Mouse (Mus musculus): ENCODE measurements around the gene Tmcc1. TPM values are rescaled to one million over a fixed set of nuclear protein-coding genes. Genes with fewer than 3 reads are reported as not detected.

Gene Tmcc1
- total and polyA plus RNA-seq, 3 experiments: 9.1 to 30.6 TPM; not detected in 1

DNA sequence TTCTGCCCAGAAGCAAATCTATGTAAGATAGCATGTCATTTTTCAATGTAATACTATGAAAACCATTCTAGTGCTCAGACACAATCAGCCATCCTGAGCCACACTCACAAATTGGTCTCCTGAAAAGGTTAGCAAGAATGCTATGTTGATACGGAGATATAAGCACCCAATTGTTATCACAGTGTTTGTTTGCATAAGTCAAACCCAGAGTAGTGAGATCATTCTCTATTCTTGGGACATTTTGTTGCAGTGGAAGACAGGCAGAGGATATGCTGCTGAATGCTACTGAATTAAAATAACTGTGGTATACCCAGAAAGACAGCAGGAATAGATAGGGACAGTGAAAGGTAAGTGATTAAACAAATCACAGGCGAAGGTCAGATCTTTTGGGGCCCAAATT lies 149.2 kb downstream of the Tmcc1 start:
- Histone ChIP-seq H3K27ac (ENCODE audit: control insufficient read depth, low read depth, low read length) (no peak overlapping the region), H3K36me3 (ENCODE audit: control insufficient read depth in 1 of 2, insufficient read depth in 2 of 2, low read length in 2 of 2) (peaks cover 0 to 18% of the 10 kb centered on the region in 2 experiments; a peak in 2 of 4 replicates), H3K79me2 (ENCODE audit: control insufficient read depth, insufficient read depth, low read length, poor library complexity) (no peaks in the 10 kb centered on the region), H3K9me3 (replicated peaks; ENCODE audit: insufficient read depth, low read length) (no peaks in the 10 kb centered on the region), H3K9ac (ENCODE audit: control insufficient read depth, low read depth, low read length, poor library complexity, severe bottlenecking) (no peak overlapping the region), H3K27me3 (ENCODE audit: control insufficient read depth in 1 of 2, insufficient read depth in 2 of 2, low read length in 2 of 2) (no peaks in the 10 kb centered on the region), H3K4me1 (ENCODE audit: control insufficient read depth in 1 of 2, insufficient read depth in 2 of 2, low read length in 2 of 2) (peaks cover 1 to 13% of the 10 kb centered on the region in 2 experiments), H3K4me3 (ENCODE audit: control insufficient read depth in 1 of 2, insufficient read depth in 1 of 2, low read depth in 2 of 2, low read length in 2 of 2) (no peak overlapping the region)
- no peak for DNase-seq (ENCODE audit: low read depth, low spot score)
- TF ChIP-seq ZNF384 (IDR thresholded peaks at IDR 0.05; ENCODE audit: low read depth, low read length): no peak
- TF ChIP-seq BHLHE40 (IDR thresholded peaks at IDR 0.05; ENCODE audit: borderline replicate concordance, low read depth, low read length): no peak
- TF ChIP-seq NELFE (IDR thresholded peaks at IDR 0.05; ENCODE audit: low read depth, low read length): no peak
- TF ChIP-seq CTCF (IDR thresholded peaks at IDR 0.05 in 2 of 3, conservative IDR thresholded peaks at IDR 0.05 in 1 of 3; ENCODE audit: control insufficient read depth in 1 of 3, insufficient read depth in 1 of 3, low read depth in 2 of 3, low read length in 3 of 3, poor library complexity in 1 of 3, severe bottlenecking in 1 of 3): no peak
- TF ChIP-seq E2F4 (IDR thresholded peaks at IDR 0.05; ENCODE audit: borderline replicate concordance, low read depth, low read length): no peak
- TF ChIP-seq ETS1 (IDR thresholded peaks at IDR 0.05; ENCODE audit: low read depth, low read length): no peak
- no peak for TF ChIP-seq UBTF (IDR thresholded peaks at IDR 0.05; ENCODE audit: borderline replicate concordance, insufficient read depth, low read depth, low read length)
- no peak for TF ChIP-seq POLR2AphosphoS5 (IDR thresholded peaks at IDR 0.05; ENCODE audit: borderline replicate concordance, low read depth, low read length)
- TF ChIP-seq MAZ (IDR thresholded peaks at IDR 0.05; ENCODE audit: low read depth, low read length): no peak

DNA sequence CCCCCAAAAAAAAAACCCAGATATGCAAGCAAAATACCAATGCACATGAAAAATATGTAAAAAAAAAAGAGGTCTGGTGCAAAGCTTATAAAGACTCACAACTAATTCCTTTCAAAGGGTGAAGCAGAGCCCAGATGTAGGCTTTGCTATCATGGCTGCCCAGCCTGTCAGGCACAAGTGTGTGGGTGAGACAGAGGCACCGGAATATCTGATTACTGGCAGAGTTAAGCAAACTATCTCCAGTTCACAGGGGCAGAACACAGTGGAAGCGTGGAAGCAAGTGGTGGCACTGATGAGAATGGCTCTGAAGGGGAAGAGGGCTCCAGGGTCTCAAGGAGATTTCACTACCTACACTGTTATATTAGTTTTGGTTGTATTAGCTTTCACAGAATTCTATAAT lies 155.1 kb downstream of the Tmcc1 start:
- H3K4me1 ChIP-seq (ENCODE audit: control insufficient read depth in 1 of 2, insufficient read depth in 2 of 2, low read length in 2 of 2): peaks cover 23 to 28% of the 10 kb centered on the region in 2 experiments
- no peaks in the 10 kb centered on the region for H3K79me2 ChIP-seq (ENCODE audit: control insufficient read depth, insufficient read depth, low read length, poor library complexity)
- H3K27ac ChIP-seq (ENCODE audit: control insufficient read depth, low read depth, low read length): peak overlapping the region; percentile 21; the same call in 1 of the 2 replicates
- DNase-seq (ENCODE audit: low read depth, low spot score): peak; percentile 80
- H3K9ac ChIP-seq (ENCODE audit: control insufficient read depth, low read depth, low read length, poor library complexity, severe bottlenecking): no peak overlapping the region
- no peak overlapping the region for H3K4me3 ChIP-seq (ENCODE audit: control insufficient read depth in 1 of 2, insufficient read depth in 1 of 2, low read depth in 2 of 2, low read length in 2 of 2)
- H3K9me3 ChIP-seq (replicated peaks; ENCODE audit: insufficient read depth, low read length): no peaks in the 10 kb centered on the region
- peaks cover 0 to 27% of the 10 kb centered on the region in 2 experiments; a peak in 2 of 4 replicates for H3K36me3 ChIP-seq (ENCODE audit: control insufficient read depth in 1 of 2, insufficient read depth in 2 of 2, low read length in 2 of 2)
- H3K27me3 ChIP-seq (ENCODE audit: control insufficient read depth in 1 of 2, insufficient read depth in 2 of 2, low read length in 2 of 2): no peaks in the 10 kb centered on the region
- TF ChIP-seq MYB (IDR thresholded peaks at IDR 0.05; ENCODE audit: low read depth, low read length): no peak
- no peak; the same call in 1 of the 2 replicates for TF ChIP-seq RCOR1 (IDR thresholded peaks at IDR 0.05; ENCODE audit: low read depth, low read length)
- no peak for TF ChIP-seq JUND (IDR thresholded peaks at IDR 0.05; ENCODE audit: low read depth, low read length)
- no peak for TF ChIP-seq TBP (IDR thresholded peaks at IDR 0.05; ENCODE audit: low read depth, low read length)
- TF ChIP-seq SMC3 (IDR thresholded peaks at IDR 0.05; ENCODE audit: low read depth, low read length): no peak
- TF ChIP-seq KAT2A (conservative IDR thresholded peaks at IDR 0.05; ENCODE audit: low read depth, low read length): no peak
- no peak; the same call in 1 of the 2 replicates for TF ChIP-seq MAFK (IDR thresholded peaks at IDR 0.05; ENCODE audit: borderline replicate concordance, low read depth, low read length)
- TF ChIP-seq HCFC1 (IDR thresholded peaks at IDR 0.05; ENCODE audit: low read depth, low read length): no peak
- no peak for TF ChIP-seq SIN3A (IDR thresholded peaks at IDR 0.05; ENCODE audit: low read length)
- TF ChIP-seq CTCF (IDR thresholded peaks at IDR 0.05 in 2 of 3, conservative IDR thresholded peaks at IDR 0.05 in 1 of 3; ENCODE audit: control insufficient read depth in 1 of 3, insufficient read depth in 1 of 3, low read depth in 2 of 3, low read length in 3 of 3, poor library complexity in 1 of 3, severe bottlenecking in 1 of 3): no peak
- TF ChIP-seq MYC (IDR thresholded peaks at IDR 0.05; ENCODE audit: low read depth, low read length): no peak
- TF ChIP-seq MXI1 (IDR thresholded peaks at IDR 0.05; ENCODE audit: low read depth, low read length): no peak
- TF ChIP-seq CHD1 (IDR thresholded peaks at IDR 0.05; ENCODE audit: low read depth, low read length): no peak
- 0 out of 2 replicates have a peak, but pooled peaks have one; percentile 42 for TF ChIP-seq BHLHE40 (IDR thresholded peaks at IDR 0.05; ENCODE audit: borderline replicate concordance, low read depth, low read length)
- TF ChIP-seq USF2 (IDR thresholded peaks at IDR 0.05; ENCODE audit: borderline replicate concordance in 1 of 2, insufficient read depth in 1 of 2, low read depth in 1 of 2, low read length in 2 of 2): no peak
- peak; percentile 87 for TF ChIP-seq TAL1 (IDR thresholded peaks at IDR 0.05; ENCODE audit: low read length)
- no peak for TF ChIP-seq UBTF (IDR thresholded peaks at IDR 0.05; ENCODE audit: borderline replicate concordance, insufficient read depth, low read depth, low read length)
- TF ChIP-seq POLR2A (IDR thresholded peaks at IDR 0.05; ENCODE audit: control insufficient read depth in 1 of 2, insufficient read depth in 1 of 2, low read depth in 1 of 2, low read length in 2 of 2, poor library complexity in 1 of 2): no peak
- peak; percentile 92 for TF ChIP-seq TCF12 (IDR thresholded peaks at IDR 0.05; ENCODE audit: low read depth, low read length)
- TF ChIP-seq NRF1 (IDR thresholded peaks at IDR 0.05; ENCODE audit: insufficient read depth, low read depth, low read length, poor library complexity, severe bottlenecking): no peak
- TF ChIP-seq ZMIZ1 (IDR thresholded peaks at IDR 0.05; ENCODE audit: low read depth, low read length): no peak
- TF ChIP-seq GABPA (IDR thresholded peaks at IDR 0.05; ENCODE audit: low read depth, low read length): no peak
- no peak for TF ChIP-seq RAD21 (IDR thresholded peaks at IDR 0.05; ENCODE audit: low read depth, low read length)
- TF ChIP-seq USF1 (IDR thresholded peaks at IDR 0.05; ENCODE audit: low read depth, low read length): no peak

Measured in MEL (cell line).